Mouse (Mus musculus) intestine, postnatal 0 days (tissue): ENCODE results near the gene Atp2b4. TPM values are rescaled to one million over a fixed set of nuclear protein-coding genes. Genes with fewer than 3 reads are reported as not detected.

Experiments used
- ATAC-seq: fragments of 200-750 bp; cut with Nextera tagmentation; 2 replicates; pipeline ENCODE4 v1.8.0; 2017; ENCODE audit warnings: mild to moderate bottlenecking, moderate TSS enrichment, moderate library complexity
- H3K27ac ChIP-seq: fragments of 300-500 bp; sonication (generic); 2 replicates; pipeline ENCODE4 v1.5.1; 2014; ENCODE audit warnings: mild to moderate bottlenecking, low read depth, low read length, moderate library complexity
- H3K27me3 ChIP-seq: fragments of 300-500 bp; sonication (generic); replicated peaks from 2 replicates; pipeline ENCODE4 v1.6.1; 2014; ENCODE audit warnings: low read length, mixed read lengths; ENCODE audit not compliant: control insufficient read depth, insufficient read depth
- H3K36me3 ChIP-seq: fragments of 300-500 bp; sonication (generic); 2 replicates; pipeline ENCODE4 v1.6.1; 2014; ENCODE audit warnings: mild to moderate bottlenecking, moderate library complexity; ENCODE audit not compliant: control insufficient read depth, insufficient read depth
- H3K4me1 ChIP-seq: fragments of 300-500 bp; sonication (generic); replicated peaks from 2 replicates; pipeline ENCODE4 v1.6.1; 2014; ENCODE audit warnings: antibody characterized with exemption, low read length, mixed read lengths; ENCODE audit not compliant: control insufficient read depth, insufficient read depth
- H3K4me2 ChIP-seq: fragments of 300-500 bp; sonication (generic); replicated peaks from 2 replicates; pipeline ENCODE4 v1.6.1; 2014; ENCODE audit warnings: low read depth, mild to moderate bottlenecking, moderate library complexity
- H3K4me3 ChIP-seq: fragments of 300-500 bp; sonication (generic); 2 replicates; pipeline ENCODE4 v1.5.1; 2014; ENCODE audit warnings: low read depth, low read length
- H3K9ac ChIP-seq: fragments of 300-500 bp; sonication (generic); 2 replicates; pipeline ENCODE4 v1.6.1; 2014; ENCODE audit warnings: mild to moderate bottlenecking, low read depth, low read length
- H3K9me3 ChIP-seq: fragments of 300-500 bp; sonication (generic); 2 replicates; pipeline ENCODE4 v1.6.1; 2016; ENCODE audit warnings: mixed run types; ENCODE audit not compliant: control insufficient read depth
- CTCF ChIP-seq: sonication (generic); IDR thresholded peaks from 2 replicates; pipeline ENCODE4 v1.5.1; 2016; ENCODE audit warnings: low read depth, mild to moderate bottlenecking, control low read depth, antibody characterized with exemption, moderate library complexity
- WGBS: fragments of 180-500 bp; shearing (Covaris S2); extraction: QIAGEN DNeasy Blood & Tissue Kit; methylation state at CpG from one replicate; pipeline ENCODE4 v1.1.7; 2014; 5-methylcytosine and 5-hydroxymethylcytosine counted together
- polyA plus RNA-seq: library from polyadenylated mRNA; unstranded; fragments of >200 nt; fragmentation: Nextera tagmentation; extraction: Ambion mirVana; gene quantifications from 2 replicates; pipeline ENCODE4 v1.2.1, GENCODE M21; 2015

Gene Atp2b4
- polyA plus RNA-seq, 1 experiment from 2014 or later, result 9.8 TPM

GRCm38 (mm10) chr1:133691046-133691445 lies 109.8 kb downstream of the Atp2b4 start:
- WGBS, result 93% methylated on average over 6 of the region's 6 CpGs
- no peak for ATAC-seq

DNA sequence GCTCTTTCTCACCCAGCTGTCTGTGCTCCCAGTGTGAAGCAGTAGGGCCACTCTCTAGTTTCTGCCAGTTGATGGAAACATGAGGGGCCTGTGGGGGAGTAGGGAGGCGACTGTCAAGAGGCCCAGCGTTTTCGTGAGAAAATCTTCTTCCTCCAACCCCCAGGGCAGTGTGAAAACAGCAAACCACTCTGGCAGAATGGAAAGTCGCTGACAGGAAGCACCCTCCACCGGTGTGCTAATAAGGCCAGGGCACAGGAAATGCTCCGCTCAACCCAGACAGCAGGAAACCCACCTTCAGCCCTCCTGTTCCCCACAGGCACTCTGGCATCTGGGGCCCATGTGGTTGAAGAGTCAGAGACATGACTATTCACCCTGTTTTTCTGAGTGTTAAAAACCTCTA lies 110.9 kb downstream of the Atp2b4 start, which contains the start of gene Lax1:
Lax1 (minus strand) TSS at position 212 of the 400 bp plus-strand sequence.
- H3K4me3 ChIP-seq, result no peak within 1 kb of the TSS
- no peak for ATAC-seq
- no peaks in the 10 kb centered on the region for H3K9me3 ChIP-seq
- no peaks in the 10 kb centered on the region for H3K27me3 ChIP-seq
- no peaks in the 10 kb centered on the region for H3K36me3 ChIP-seq
- H3K9ac ChIP-seq, result no peak within 1 kb of the TSS
- peaks cover 6% of the 10 kb centered on the region for H3K4me1 ChIP-seq
- H3K27ac ChIP-seq, result no peak within 1 kb of the TSS
- WGBS, result 46% methylated on average over 6 of the region's 6 CpGs
- H3K4me2 ChIP-seq, result no peak within 1 kb of the TSS
- TF ChIP-seq CTCF, result no peak

More at GRCm38 (mm10) chr1:133691046-133691445, 109.8 kb downstream of the Atp2b4 start:
- Histone ChIP-seq H3K9ac (no peak overlapping the region), H3K9me3 (no peaks in the 10 kb centered on the region), H3K4me1 (peaks cover 13% of the 10 kb centered on the region), H3K4me2 (no peak overlapping the region), H3K4me3 (no peak overlapping the region), H3K27me3 (no peaks in the 10 kb centered on the region), H3K36me3 (no peaks in the 10 kb centered on the region), H3K27ac (no peak overlapping the region)
- no peak for TF ChIP-seq CTCF

DNA sequence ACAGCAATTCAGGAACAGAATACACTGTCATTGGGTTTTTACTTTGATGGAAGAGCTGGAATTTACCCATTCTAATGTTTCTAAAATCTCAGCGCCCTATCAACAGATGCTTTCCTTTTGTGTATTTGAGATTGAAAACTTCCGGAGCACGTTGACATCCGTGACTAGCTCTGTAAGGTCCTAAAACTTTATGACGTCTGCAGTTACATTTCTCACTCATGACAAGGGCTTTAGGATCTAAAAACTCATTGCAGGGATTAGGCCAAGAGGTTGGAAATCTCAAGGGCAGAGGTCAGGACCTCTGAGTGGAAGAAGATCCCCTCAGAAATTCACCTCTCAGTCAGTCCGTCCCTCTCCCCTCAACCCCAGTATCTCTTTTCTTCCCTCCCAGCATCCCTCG lies 112.5 kb downstream of the Atp2b4 start:
- TF ChIP-seq CTCF, result no peak
- no peak overlapping the region for H3K4me3 ChIP-seq
- H3K4me1 ChIP-seq, result no peaks in the 10 kb centered on the region
- no peak for ATAC-seq
- no peak overlapping the region for H3K9ac ChIP-seq
- no peaks in the 10 kb centered on the region for H3K27me3 ChIP-seq
- no peak overlapping the region for H3K27ac ChIP-seq
- no peaks in the 10 kb centered on the region for H3K36me3 ChIP-seq
- H3K9me3 ChIP-seq, result no peaks in the 10 kb centered on the region
- WGBS, result 65% methylated on average over 7 of the region's 7 CpGs
- no peak overlapping the region for H3K4me2 ChIP-seq

- H3K9me3 ChIP-seq, result no peaks in the 10 kb centered on the region
These were observed 114.9 kb downstream of the Atp2b4 start for GRCm38 (mm10) chr1:133685749-133686519.

DNA sequence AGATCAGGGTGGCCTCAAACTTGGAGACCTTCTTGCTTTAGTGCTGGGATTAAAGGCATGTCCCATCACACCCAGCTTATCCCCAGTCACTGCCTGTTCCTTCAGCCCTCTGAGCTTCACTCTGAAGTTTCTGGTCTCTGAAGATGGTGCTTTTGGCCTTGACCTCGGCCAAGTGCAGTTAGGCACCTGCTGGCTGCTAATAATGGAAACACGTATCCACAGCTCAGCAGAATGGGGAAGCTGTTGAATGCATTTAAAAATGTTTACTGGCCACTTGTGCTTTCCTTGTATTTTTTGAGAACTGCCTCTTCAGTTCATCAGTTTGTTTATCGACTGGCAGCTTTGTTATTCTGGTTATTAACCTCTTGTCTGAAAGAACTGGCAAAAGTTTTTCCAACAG lies 129.0 kb downstream of the Atp2b4 start:
- Histone ChIP-seq H3K9ac (no peak overlapping the region), H3K4me1 (no peaks in the 10 kb centered on the region), H3K4me2 (no peak overlapping the region), H3K4me3 (no peak overlapping the region), H3K27me3 (no peaks in the 10 kb centered on the region), H3K27ac (no peak overlapping the region), H3K36me3 (no peaks in the 10 kb centered on the region), H3K9me3 (no peaks in the 10 kb centered on the region)
- no peak for ATAC-seq
- WGBS, result 60% methylated on average over 3 of the region's 3 CpGs
- no peak for TF ChIP-seq CTCF

More at GRCm38 (mm10) chr1:133685749-133686519, 114.9 kb downstream of the Atp2b4 start:
- peak; percentile 96 for ATAC-seq
- H3K4me1 ChIP-seq, result no peaks in the 10 kb centered on the region
- H3K27ac ChIP-seq, result peak overlapping the region; percentile 51
- no peaks in the 10 kb centered on the region for H3K36me3 ChIP-seq
- WGBS, result 50% methylated on average over 10 of the region's 10 CpGs
- TF ChIP-seq CTCF, result no peak
- no peak overlapping the region for H3K4me3 ChIP-seq
- no peak overlapping the region for H3K9ac ChIP-seq
- peak overlapping the region; percentile 14 for H3K4me2 ChIP-seq
- H3K27me3 ChIP-seq, result no peaks in the 10 kb centered on the region

DNA sequence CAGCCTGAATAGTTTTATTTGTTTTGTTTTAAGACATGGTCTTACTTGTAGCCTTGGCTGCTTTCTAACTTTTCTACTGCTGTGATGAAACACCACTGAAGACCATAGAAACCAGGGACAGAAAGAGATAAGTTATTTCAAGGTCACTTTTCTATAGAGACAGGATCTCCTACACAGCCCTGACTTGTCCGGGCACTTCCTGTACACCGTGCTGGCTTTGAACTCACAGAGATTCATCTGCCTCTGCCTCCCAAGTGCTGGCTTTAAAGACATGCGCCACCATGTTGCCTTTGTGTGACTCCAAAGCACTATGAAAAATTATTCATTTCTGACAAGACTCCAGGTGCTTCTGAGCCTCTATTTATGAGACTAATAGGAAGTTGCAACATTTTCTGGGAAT lies 129.6 kb downstream of the Atp2b4 start:
- no peaks in the 10 kb centered on the region for H3K9me3 ChIP-seq
- no peak overlapping the region for H3K9ac ChIP-seq
- no peak for TF ChIP-seq CTCF
- no peak overlapping the region for H3K27ac ChIP-seq
- WGBS, result 84% methylated on average over 3 of the region's 3 CpGs
- no peaks in the 10 kb centered on the region for H3K4me1 ChIP-seq
- no peaks in the 10 kb centered on the region for H3K27me3 ChIP-seq
- no peaks in the 10 kb centered on the region for H3K36me3 ChIP-seq
- no peak overlapping the region for H3K4me3 ChIP-seq
- ATAC-seq, result no peak
- no peak overlapping the region for H3K4me2 ChIP-seq
